Mouse (Mus musculus) E14TG2a.4 (cell line): ENCODE data around the gene Fam222b.
A peak's percentile ranks its signal among the peaks of the same experiment; 100 is the strongest.

Source experiments
- H3K27me3 ChIP-seq: 2 replicates; pipeline ENCODE4 v1.6.1; 2014; ENCODE audit warnings: low read length, control low read depth; ENCODE audit not compliant: insufficient read depth
- H3K36me3 ChIP-seq: 2 replicates; pipeline ENCODE4 v1.6.1; 2014; ENCODE audit warnings: low read length, control low read depth; ENCODE audit not compliant: insufficient read depth
- H3K4me1 ChIP-seq: replicated peaks from 2 replicates; pipeline ENCODE4 v1.6.1; 2014; ENCODE audit warnings: low read depth, low read length, control low read depth
- H3K4me3 ChIP-seq: replicated peaks from 2 replicates; pipeline ENCODE4 v1.5.1; 2014; ENCODE audit warnings: mild to moderate bottlenecking, low read length
- H3K9me3 ChIP-seq: 2 replicates; pipeline ENCODE4 v1.6.1; 2014; ENCODE audit warnings: low read length, control low read depth
- CTCF ChIP-seq: conservative IDR thresholded peaks from 2 replicates; pipeline ENCODE4 v1.5.1; 2014; ENCODE audit warnings: low read length
- NANOG ChIP-seq: IDR thresholded peaks from 2 replicates; pipeline ENCODE4 v1.6.1; 2014; ENCODE audit warnings: borderline replicate concordance, low read length, mixed read lengths
- POU5F1 ChIP-seq: IDR thresholded peaks from 2 replicates; pipeline ENCODE4 v1.6.1; 2014; ENCODE audit warnings: low read length, borderline replicate concordance

Fam222b gene

GRCm38 (mm10) chr11:78079961-78080921 is 14.2 kb upstream of the Fam222b start, which contains the start of gene Eral1:
Gene Eral1, minus strand, starts transcription at chr11:78080383.
- Histone ChIP-seq H3K4me3 (peak within 1 kb of the TSS; percentile 94), H3K9me3 (no peaks in the 10 kb centered on the region), H3K27me3 (no peaks in the 10 kb centered on the region), H3K36me3 (peaks cover 30% of the 10 kb centered on the region), H3K4me1 (peaks cover 25% of the 10 kb centered on the region)
- TF ChIP-seq NANOG: no peak; the same call in 1 of the 2 replicates
- no peak for TF ChIP-seq CTCF
- no peak for TF ChIP-seq POU5F1

- TF ChIP-seq CTCF (no peak), POU5F1 (no peak)
Measured at GRCm38 (mm10) chr11:78083595-78083994, 10.9 kb upstream of the Fam222b start.

GRCm38 (mm10) chr11:78086925-78087479 is 7.5 kb upstream of the Fam222b start:
- Histone ChIP-seq H3K4me3 (no peak overlapping the region), H3K9me3 (no peaks in the 10 kb centered on the region), H3K36me3 (no peaks in the 10 kb centered on the region), H3K4me1 (peaks cover 15% of the 10 kb centered on the region), H3K27me3 (no peaks in the 10 kb centered on the region)
- TF ChIP-seq POU5F1: no peak
- TF ChIP-seq CTCF: no peak
- TF ChIP-seq NANOG: no peak

More at GRCm38 (mm10) chr11:78083595-78083994, 10.9 kb upstream of the Fam222b start:
- Histone ChIP-seq H3K4me1 (peaks cover 34% of the 10 kb centered on the region), H3K36me3 (no peaks in the 10 kb centered on the region), H3K27me3 (no peaks in the 10 kb centered on the region), H3K9me3 (no peaks in the 10 kb centered on the region), H3K4me3 (no peak overlapping the region)

- Histone ChIP-seq H3K4me3 (no peak overlapping the region), H3K36me3 (no peaks in the 10 kb centered on the region)
Measured at GRCm38 (mm10) chr11:78087756-78088281, 6.6 kb upstream of the Fam222b start.

GRCm38 (mm10) chr11:78094137-78094503 is 340 bp upstream of the Fam222b start:
- Histone ChIP-seq H3K4me1 (peaks cover 43% of the 10 kb centered on the region), H3K27me3 (no peaks in the 10 kb centered on the region), H3K36me3 (0 out of 2 replicates have a peak, but pooled peaks cover 2% of the 10 kb centered on the region), H3K4me3 (peak overlapping the region; percentile 92), H3K9me3 (no peaks in the 10 kb centered on the region)
- no peak for TF ChIP-seq NANOG
- no peak for TF ChIP-seq CTCF
- no peak for TF ChIP-seq POU5F1

More at GRCm38 (mm10) chr11:78087756-78088281, 6.6 kb upstream of the Fam222b start:
- TF ChIP-seq POU5F1: no peak
- no peak for TF ChIP-seq CTCF
- no peak for TF ChIP-seq NANOG
- H3K4me1 ChIP-seq: peaks cover 15% of the 10 kb centered on the region
- no peaks in the 10 kb centered on the region for H3K27me3 ChIP-seq
- H3K9me3 ChIP-seq: no peaks in the 10 kb centered on the region

GRCm38 (mm10) chr11:78095144-78095516 is 670 bp downstream of the Fam222b start:
- Histone ChIP-seq H3K9me3 (no peaks in the 10 kb centered on the region), H3K36me3 (0 out of 2 replicates have a peak, but pooled peaks cover 3% of the 10 kb centered on the region)
- TF ChIP-seq NANOG: no peak

GRCm38 (mm10) chr11:78097077-78097476 is 2.6 kb downstream of the Fam222b start:
- Histone ChIP-seq H3K27me3 (no peaks in the 10 kb centered on the region), H3K4me3 (no peak overlapping the region), H3K9me3 (no peaks in the 10 kb centered on the region), H3K4me1 (peaks cover 56% of the 10 kb centered on the region), H3K36me3 (peaks cover 15% of the 10 kb centered on the region)
- TF ChIP-seq POU5F1 (no peak), NANOG (no peak), CTCF (no peak)

More at GRCm38 (mm10) chr11:78095144-78095516, 670 bp downstream of the Fam222b start:
- Histone ChIP-seq H3K4me1 (peaks cover 48% of the 10 kb centered on the region), H3K27me3 (no peaks in the 10 kb centered on the region), H3K4me3 (peak overlapping the region; percentile 92)

- Histone ChIP-seq H3K4me1 (peaks cover 43% of the 10 kb centered on the region), H3K4me3 (no peak overlapping the region), H3K9me3 (no peaks in the 10 kb centered on the region), H3K27me3 (no peaks in the 10 kb centered on the region), H3K36me3 (peaks cover 27% of the 10 kb centered on the region)
- TF ChIP-seq NANOG: no peak
- no peak for TF ChIP-seq POU5F1
- TF ChIP-seq CTCF: no peak
Measured at GRCm38 (mm10) chr11:78100746-78101145, 6.3 kb downstream of the Fam222b start.
